Mouse (Mus musculus) MEL (cell line): ENCODE results near the gene Psmb6. TPM values are rescaled to one million over a fixed set of nuclear protein-coding genes. Genes with fewer than 3 reads are reported as not detected.
A peak's percentile ranks its signal among the peaks of the same experiment; 100 is the strongest.

Source experiments
- DNase-seq: peaks from one replicate; pipeline ENCODE4 v3.0.0; 2011; ENCODE audit warnings: low read depth, low spot score
- H3K27ac ChIP-seq: 2 replicates; pipeline ENCODE4 v1.5.1; 2012; ENCODE audit warnings: low read depth, mild to moderate bottlenecking, control low read depth, low read length, moderate library complexity; ENCODE audit not compliant: control insufficient read depth
- H3K27me3 ChIP-seq, 2 experiments: fragments of 150-350 bp in 1 of 2; sonication (generic) in 1 of 2; 2 replicates each; pipeline ENCODE4 v1.6.1; 2012; ENCODE audit warnings: low read length in 2 of 2, mild to moderate bottlenecking in 2 of 2, improper control_type of control experiment in 1 of 2, moderate library complexity in 1 of 2; ENCODE audit not compliant: insufficient read depth in 2 of 2, control insufficient read depth in 1 of 2
- H3K36me3 ChIP-seq, 2 experiments: 2 replicates each; pipeline ENCODE4 v1.6.1; 2012 to 2014; ENCODE audit warnings: low read length in 2 of 2, improper control_type of control experiment in 1 of 2, inconsistent platforms in 1 of 2, mild to moderate bottlenecking in 1 of 2; ENCODE audit not compliant: insufficient read depth in 2 of 2, control insufficient read depth in 1 of 2
- H3K4me1 ChIP-seq, 2 experiments: fragments of 150-350 bp in 1 of 2; sonication (generic) in 1 of 2; 2 replicates each; pipeline ENCODE4 v1.6.1; 2012; ENCODE audit warnings: low read length in 2 of 2, improper control_type of control experiment in 1 of 2, mild to moderate bottlenecking in 1 of 2; ENCODE audit not compliant: insufficient read depth in 2 of 2, control insufficient read depth in 1 of 2
- H3K4me3 ChIP-seq, 2 experiments: fragments of 150-350 bp in 1 of 2; sonication (generic) in 1 of 2; 2 replicates each; pipeline ENCODE4 v1.5.1; 2012; ENCODE audit warnings: low read depth in 2 of 2, low read length in 2 of 2, mild to moderate bottlenecking in 2 of 2, moderate library complexity in 2 of 2, control low read depth in 1 of 2, improper control_type of control experiment in 1 of 2; ENCODE audit not compliant: control insufficient read depth in 1 of 2, insufficient read depth in 1 of 2
- H3K79me2 ChIP-seq: 2 replicates; pipeline ENCODE4 v1.6.1; 2012; ENCODE audit warnings: mild to moderate bottlenecking, low read length, moderate library complexity; ENCODE audit not compliant: control insufficient read depth, poor library complexity, insufficient read depth
- H3K9ac ChIP-seq: 2 replicates; pipeline ENCODE4 v1.6.1; 2012; ENCODE audit warnings: low read depth, mild to moderate bottlenecking, control low read depth, low read length, moderate library complexity; ENCODE audit not compliant: control insufficient read depth, poor library complexity, severe bottlenecking
- H3K9me3 ChIP-seq: fragments of 150-350 bp; sonication (generic); replicated peaks from 2 replicates; pipeline ENCODE4 v1.6.1; 2012; ENCODE audit warnings: mild to moderate bottlenecking, low read length, improper control_type of control experiment, moderate library complexity; ENCODE audit not compliant: insufficient read depth
- CHD1 ChIP-seq: IDR thresholded peaks from 2 replicates; pipeline ENCODE4 v1.6.1; 2012; ENCODE audit warnings: low read depth, mild to moderate bottlenecking, inconsistent platforms, low read length, improper control_type of control experiment
- CHD2 ChIP-seq: IDR thresholded peaks from 2 replicates; pipeline ENCODE4 v1.6.1; 2011; ENCODE audit warnings: low read length, improper control_type of control experiment
- ELF1 ChIP-seq: IDR thresholded peaks from 2 replicates; pipeline ENCODE4 v1.6.1; 2014; ENCODE audit warnings: low read depth, mild to moderate bottlenecking, inconsistent platforms, low read length, improper control_type of control experiment, moderate library complexity
- EP300 ChIP-seq, 2 experiments: IDR thresholded peaks; 2 replicates each; pipeline ENCODE4 v1.6.1; 2011; ENCODE audit warnings: improper control_type of control experiment in 2 of 2, low read length in 2 of 2, low read depth in 1 of 2, mild to moderate bottlenecking in 1 of 2
- HCFC1 ChIP-seq: IDR thresholded peaks from 2 replicates; pipeline ENCODE4 v1.6.1; 2012; ENCODE audit warnings: low read depth, mild to moderate bottlenecking, inconsistent platforms, low read length, improper control_type of control experiment, moderate library complexity
- JUND ChIP-seq: IDR thresholded peaks from 2 replicates; pipeline ENCODE4 v1.6.1; 2011; ENCODE audit warnings: low read depth, mild to moderate bottlenecking, improper control_type of control experiment, low read length
- KAT2A ChIP-seq: conservative IDR thresholded peaks from 2 replicates; pipeline ENCODE4 v1.6.1; 2012; ENCODE audit warnings: low read depth, low read length, improper control_type of control experiment, inconsistent platforms
- MAFK ChIP-seq: IDR thresholded peaks from 2 replicates; pipeline ENCODE4 v1.6.1; 2011; ENCODE audit warnings: low read depth, mild to moderate bottlenecking, low read length, improper control_type of control experiment, borderline replicate concordance
- MAZ ChIP-seq: IDR thresholded peaks from 2 replicates; pipeline ENCODE4 v1.6.1; 2012; ENCODE audit warnings: low read depth, mild to moderate bottlenecking, inconsistent platforms, low read length, improper control_type of control experiment
- MXI1 ChIP-seq: IDR thresholded peaks from 2 replicates; pipeline ENCODE4 v1.6.1; 2011; ENCODE audit warnings: mild to moderate bottlenecking, low read depth, low read length, improper control_type of control experiment
- MYB ChIP-seq: IDR thresholded peaks from 2 replicates; pipeline ENCODE4 v1.6.1; 2011; ENCODE audit warnings: mild to moderate bottlenecking, low read depth, low read length, improper control_type of control experiment
- MYC ChIP-seq: IDR thresholded peaks from 2 replicates; pipeline ENCODE4 v1.6.1; 2011; ENCODE audit warnings: low read depth, mild to moderate bottlenecking, low read length, improper control_type of control experiment, moderate library complexity
- NELFE ChIP-seq: IDR thresholded peaks from 2 replicates; pipeline ENCODE4 v1.6.1; 2011; ENCODE audit warnings: low read depth, low read length, improper control_type of control experiment
- POLR2A ChIP-seq, 2 experiments: IDR thresholded peaks; 2 replicates each; pipeline ENCODE4 v1.6.1; 2011 to 2012; ENCODE audit warnings: low read length in 2 of 2, mild to moderate bottlenecking in 2 of 2, control low read depth in 1 of 2, improper control_type of control experiment in 1 of 2, low read depth in 1 of 2, moderate library complexity in 1 of 2; ENCODE audit not compliant: control insufficient read depth in 1 of 2, insufficient read depth in 1 of 2, poor library complexity in 1 of 2
- POLR2AphosphoS2 ChIP-seq: IDR thresholded peaks from 2 replicates; pipeline ENCODE4 v1.6.1; 2011; ENCODE audit warnings: low read length, improper control_type of control experiment
- RAD21 ChIP-seq: IDR thresholded peaks from 2 replicates; pipeline ENCODE4 v1.6.1; 2011; ENCODE audit warnings: mild to moderate bottlenecking, low read depth, low read length, improper control_type of control experiment
- TBP ChIP-seq: IDR thresholded peaks from 2 replicates; pipeline ENCODE4 v1.8.0; 2011; ENCODE audit warnings: low read depth, low read length, improper control_type of control experiment
- UBTF ChIP-seq: IDR thresholded peaks from 2 replicates; pipeline ENCODE4 v1.6.1; 2012; ENCODE audit warnings: low read depth, mild to moderate bottlenecking, inconsistent platforms, low read length, improper control_type of control experiment, moderate library complexity, borderline replicate concordance; ENCODE audit not compliant: insufficient read depth
- USF2 ChIP-seq, 2 experiments: IDR thresholded peaks; 2 replicates each; pipeline ENCODE4 v1.6.1; 2011 to 2012; ENCODE audit warnings: improper control_type of control experiment in 2 of 2, low read length in 2 of 2, borderline replicate concordance in 1 of 2, inconsistent platforms in 1 of 2, low read depth in 1 of 2, mild to moderate bottlenecking in 1 of 2; ENCODE audit not compliant: insufficient read depth in 1 of 2
- ZKSCAN1 ChIP-seq: IDR thresholded peaks from 2 replicates; pipeline ENCODE4 v1.6.1; 2012; ENCODE audit warnings: low read depth, mild to moderate bottlenecking, inconsistent platforms, low read length, improper control_type of control experiment, moderate library complexity
- ZMIZ1 ChIP-seq: IDR thresholded peaks from 2 replicates; pipeline ENCODE4 v1.6.1; 2012; ENCODE audit warnings: low read depth, mild to moderate bottlenecking, inconsistent platforms, low read length, improper control_type of control experiment, moderate library complexity
- polyA plus RNA-seq, 2 experiments: library from polyadenylated mRNA; stranded (reverse) in 1 of 2; unstranded in 1 of 2; fragments of >175 nt in 1 of 2; fragments of >200 nt in 1 of 2; gene quantifications; 2 replicates each; pipeline versions ENCODE4 v1.2.1 to v1.2.4; 2012; ENCODE audit warnings: low replicate concordance in 2 of 2, low read depth in 1 of 2; ENCODE audit not compliant: insufficient read length in 2 of 2, insufficient read depth in 1 of 2, missing spikeins in 1 of 2
- total RNA-seq: library from RNA; depleted of rRNA; stranded (reverse); fragments of 300-350 nt; gene quantifications from 2 replicates; pipeline ENCODE4 v1.2.3, GENCODE M21; 2012

Psmb6 gene
- total and polyA plus RNA-seq, 3 experiments, result 462 to 602 TPM; not detected in 1

DNA sequence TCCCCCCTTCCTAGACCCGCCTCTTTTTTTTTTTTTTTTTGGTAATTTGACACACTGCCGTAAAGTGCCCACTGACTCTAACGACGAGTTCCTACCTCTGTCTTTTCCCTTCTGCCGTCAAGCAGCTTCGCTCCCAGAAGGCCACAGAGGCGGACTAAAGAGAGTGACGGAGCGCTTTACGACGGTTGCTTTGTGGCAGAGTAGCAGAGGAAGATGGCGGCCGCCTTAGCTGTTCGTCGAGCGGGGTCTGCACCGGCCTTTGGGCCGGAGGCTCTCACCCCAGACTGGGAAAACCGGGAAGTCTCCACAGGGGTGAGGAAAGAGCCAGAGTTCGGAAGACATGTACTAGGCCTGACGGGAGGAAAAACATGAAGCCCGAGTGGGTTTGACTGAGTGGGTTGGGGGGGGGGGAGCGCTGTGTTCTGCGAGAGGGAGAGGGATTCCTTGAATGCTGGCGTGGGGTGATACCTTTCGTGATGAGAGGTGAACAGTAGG, at the start of gene Psmb6 (continued):
- TF ChIP-seq ZKSCAN1 (peak; percentile 81; the same call in 1 of the 2 replicates), MAFK (no peak; the same call in 1 of the 2 replicates), POLR2AphosphoS2 (peak; percentile 96), MYC (peak; percentile 74; the same call in 1 of the 2 replicates)

DNA sequence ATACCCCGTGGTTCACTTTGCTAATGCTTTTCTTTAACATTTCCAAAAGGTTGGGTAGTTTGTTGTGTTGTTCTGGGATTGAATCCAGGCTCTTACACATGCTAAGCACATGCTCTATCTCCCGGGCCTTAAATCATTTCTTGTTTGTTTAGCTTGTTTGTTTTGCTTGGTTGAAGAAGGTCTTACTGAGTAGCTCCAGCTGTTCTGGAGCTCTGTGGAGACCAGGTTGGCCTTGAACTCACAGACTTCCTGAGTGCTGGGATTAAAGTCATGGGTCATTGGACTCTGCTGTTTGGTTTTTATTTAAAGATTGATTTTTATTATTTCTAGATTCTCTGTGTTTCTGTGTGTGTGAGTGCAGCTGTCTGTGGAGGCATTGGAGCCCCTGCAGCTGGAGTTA, 39.7 kb upstream of the Psmb6 start:
- TF ChIP-seq EP300 (IDR thresholded peaks at IDR 0.05; ENCODE audit: low read depth in 1 of 2, low read length in 2 of 2) (no peak), MXI1 (no peak), MAZ (no peak), JUND (no peak), ZMIZ1 (no peak), ELF1 (no peak), MYB (no peak), CHD1 (no peak), USF2 (IDR thresholded peaks at IDR 0.05; ENCODE audit: borderline replicate concordance in 1 of 2, insufficient read depth in 1 of 2, low read depth in 1 of 2, low read length in 2 of 2) (no peak), CHD2 (no peak), MAFK (no peak), TBP (no peak), HCFC1 (no peak), NELFE (no peak), POLR2A (IDR thresholded peaks at IDR 0.05; ENCODE audit: control insufficient read depth in 1 of 2, insufficient read depth in 1 of 2, low read depth in 1 of 2, low read length in 2 of 2, poor library complexity in 1 of 2) (no peak), KAT2A (no peak), RAD21 (no peak)
- Histone ChIP-seq H3K9ac (no peak overlapping the region), H3K4me3 (no peak overlapping the region), H3K79me2 (no peaks in the 10 kb centered on the region), H3K9me3 (no peaks in the 10 kb centered on the region), H3K4me1 (no peaks in the 10 kb centered on the region), H3K36me3 (no peaks in the 10 kb centered on the region), H3K27me3 (peaks cover 27 to 57% of the 10 kb centered on the region in 2 experiments), H3K27ac (no peak overlapping the region)
- DNase-seq, result no peak

DNA sequence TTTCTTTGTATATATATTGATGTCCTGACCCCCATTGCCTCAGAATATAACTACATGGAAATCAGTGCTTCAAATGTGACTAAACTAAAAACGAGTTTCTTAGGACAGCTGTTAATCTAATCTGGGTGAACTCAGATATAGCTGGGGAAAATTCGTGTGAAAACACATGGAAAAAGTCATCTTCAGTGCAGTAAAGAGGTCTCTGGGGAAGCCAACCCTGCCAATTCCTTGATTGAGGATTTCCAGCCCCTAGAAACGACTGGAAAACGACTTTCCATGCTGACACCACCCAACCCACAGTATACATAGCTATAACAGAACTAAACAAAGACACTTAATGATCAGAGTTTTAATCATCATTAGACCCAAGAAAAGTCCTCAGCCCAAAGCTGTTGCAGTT, 37.4 kb upstream of the Psmb6 start:
- TF ChIP-seq ZMIZ1 (no peak), KAT2A (no peak), MYB (no peak), POLR2AphosphoS2 (no peak), UBTF (no peak)
- H3K9me3 ChIP-seq, result no peaks in the 10 kb centered on the region

More for the DNA sequence above, 37.4 kb upstream of the Psmb6 start:
- H3K9ac ChIP-seq, result no peak overlapping the region
- H3K4me3 ChIP-seq, result no peak overlapping the region
- peaks cover 27 to 57% of the 10 kb centered on the region in 2 experiments for H3K27me3 ChIP-seq
- H3K4me1 ChIP-seq, result no peaks in the 10 kb centered on the region
- DNase-seq, result no peak
- H3K36me3 ChIP-seq, result no peaks in the 10 kb centered on the region
- H3K27ac ChIP-seq, result no peak overlapping the region
- no peaks in the 10 kb centered on the region for H3K79me2 ChIP-seq
